11 mouse cellular contexts compared by ENCODE assay signal in the genomic region with DNA sequence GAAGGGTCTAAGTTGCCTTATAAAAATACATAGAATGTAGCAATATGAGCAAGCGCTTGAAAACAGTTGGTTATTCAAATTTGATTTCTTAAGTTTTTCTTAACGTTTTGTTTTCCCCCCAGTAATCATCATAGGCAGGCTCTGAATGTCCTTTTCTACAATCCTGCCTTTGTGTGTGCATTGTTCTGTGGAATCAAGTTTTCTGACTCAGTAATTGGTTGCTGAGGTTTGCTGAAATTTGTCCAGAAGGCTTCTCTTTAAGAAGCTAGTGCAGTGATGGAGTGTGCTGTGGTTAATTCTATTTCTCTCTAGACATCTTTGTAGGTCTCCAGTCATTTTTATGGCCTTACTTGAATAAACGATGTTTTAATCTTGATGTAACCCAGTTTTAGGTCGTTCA. TPM values are rescaled to one million over a fixed set of nuclear protein-coding genes. Genes with fewer than 3 reads are reported as not detected.
DNase-seq lines count a peak whose midpoint lies in the region; ATAC-seq and TF ChIP-seq lines count a peak whose summit lies in the region.
"Had no signal": no experiment of that assay in that cellular context is flagged by ENCODE, and none has a peak within 500 bp of the region (broad histone marks: within the 10 kb centered on the region; RNA-seq: fewer than 3 reads in every experiment).

No protein-coding gene starts in this region.

- H3K27ac ChIP-seq in intestine, embryonic 16.5 days (ENCODE audit: low read length) = no peak overlapping the region
- no peak overlapping the region for H3K27ac ChIP-seq in intestine, embryonic 15.5 days
- H3K27ac ChIP-seq in embryonic facial prominence, embryonic 10.5 days (replicated peaks) = no peak overlapping the region
- no peak overlapping the region for H3K27ac ChIP-seq in forebrain, postnatal 0 days (ENCODE audit: low read depth, low read length)
- no peak overlapping the region for H3K27ac ChIP-seq in midbrain, embryonic 13.5 days

- no peaks in the 10 kb centered on the region for H3K36me3 ChIP-seq in intestine, embryonic 16.5 days (ENCODE audit: control insufficient read depth, insufficient read depth, low read length)
- no peaks in the 10 kb centered on the region for H3K36me3 ChIP-seq in intestine, embryonic 15.5 days
- no peaks in the 10 kb centered on the region for H3K36me3 ChIP-seq in embryonic facial prominence, embryonic 10.5 days (replicated peaks)
- H3K36me3 ChIP-seq in forebrain, postnatal 0 days (ENCODE audit: insufficient read depth) = no peaks in the 10 kb centered on the region
- H3K36me3 ChIP-seq in midbrain, embryonic 13.5 days = no peaks in the 10 kb centered on the region

- DNase-seq in embryonic facial prominence, embryonic 10.5 days (ENCODE audit: low spot score) = no peak
- DNase-seq in forebrain, postnatal 0 days = no peak
- no peak for DNase-seq in spleen, postnatal 10 days (ENCODE audit: low spot score in 2 of 2)
- DNase-seq in lung, postnatal 14 days = no peak
- no peak for DNase-seq in layer of hippocampus, adult 9-10 months (ENCODE audit: low spot score)
- DNase-seq: adrenal gland, adult 2 months; kidney, adult 8-10 months had no signal

- no peak for ATAC-seq in intestine, embryonic 16.5 days
- ATAC-seq in intestine, embryonic 15.5 days = no peak
- no peak for ATAC-seq in forebrain, postnatal 0 days
- no peak for ATAC-seq in midbrain, embryonic 13.5 days

- peaks cover 6% of the 10 kb centered on the region; the same call in 1 of the 2 replicates for H3K27me3 ChIP-seq in intestine, embryonic 16.5 days (replicated peaks; ENCODE audit: control insufficient read depth, insufficient read depth, low read length)
- peaks cover 21% of the 10 kb centered on the region; the same call in 1 of the 2 replicates for H3K27me3 ChIP-seq in intestine, embryonic 15.5 days (replicated peaks)
- peaks cover 50% of the 10 kb centered on the region for H3K27me3 ChIP-seq in embryonic facial prominence, embryonic 10.5 days (replicated peaks; ENCODE audit: low read depth, poor library complexity, severe bottlenecking)
- H3K27me3 ChIP-seq in forebrain, postnatal 0 days (ENCODE audit: insufficient read depth, low read length) = no peaks in the 10 kb centered on the region; the same call in 1 of the 2 replicates
- peaks cover 35% of the 10 kb centered on the region for H3K27me3 ChIP-seq in midbrain, embryonic 13.5 days

- 0 out of 2 replicates have a peak overlapping the region, but pooled peaks have one; percentile 9 for H3K4me2 ChIP-seq in intestine, embryonic 16.5 days (ENCODE audit: low read depth, low read length)
- no peak overlapping the region for H3K4me2 ChIP-seq in intestine, embryonic 15.5 days (replicated peaks)
- peak overlapping the region; percentile 89 for H3K4me2 ChIP-seq in forebrain, postnatal 0 days (ENCODE audit: low read depth)
- H3K4me2 ChIP-seq in midbrain, embryonic 13.5 days (replicated peaks) = peak overlapping the region; percentile 76

- H3K9ac ChIP-seq in intestine, embryonic 16.5 days (ENCODE audit: low read depth, low read length) = no peak overlapping the region
- H3K9ac ChIP-seq in intestine, embryonic 15.5 days = no peak overlapping the region
- H3K9ac ChIP-seq in forebrain, postnatal 0 days = peak overlapping the region; percentile 64; the same call in 1 of the 2 replicates
- H3K9ac ChIP-seq in midbrain, embryonic 13.5 days (replicated peaks) = no peak overlapping the region

- H3K4me3 ChIP-seq in intestine, embryonic 16.5 days (ENCODE audit: low read length) = no peak overlapping the region; the same call in 1 of the 2 replicates
- H3K4me3 ChIP-seq in intestine, embryonic 15.5 days (replicated peaks) = no peak overlapping the region
- H3K4me3 ChIP-seq in embryonic facial prominence, embryonic 10.5 days = peak overlapping the region; percentile 73
- peak overlapping the region; percentile 76 for H3K4me3 ChIP-seq in forebrain, postnatal 0 days (ENCODE audit: low read depth, low read length)
- peak overlapping the region; percentile 60 for H3K4me3 ChIP-seq in midbrain, embryonic 13.5 days (replicated peaks)

- no peaks in the 10 kb centered on the region for H3K4me1 ChIP-seq in intestine, embryonic 16.5 days (ENCODE audit: control insufficient read depth, insufficient read depth, low read length)
- H3K4me1 ChIP-seq in intestine, embryonic 15.5 days (replicated peaks) = no peaks in the 10 kb centered on the region
- peaks cover 14% of the 10 kb centered on the region for H3K4me1 ChIP-seq in embryonic facial prominence, embryonic 10.5 days
- no peaks in the 10 kb centered on the region; the same call in 1 of the 2 replicates for H3K4me1 ChIP-seq in forebrain, postnatal 0 days (ENCODE audit: insufficient read depth)
- 0 out of 2 replicates have a peak, but pooled peaks cover 9% of the 10 kb centered on the region for H3K4me1 ChIP-seq in midbrain, embryonic 13.5 days (replicated peaks)

- 30% methylated on average over 4 of the region's 4 CpGs for WGBS in intestine, embryonic 16.5 days
- 25% methylated on average over 4 of the region's 4 CpGs for WGBS in intestine, embryonic 15.5 days
- WGBS in embryonic facial prominence, embryonic 10.5 days = 45% methylated on average over 4 of the region's 4 CpGs
- WGBS in forebrain, postnatal 0 days = 22% methylated on average over 4 of the region's 4 CpGs
- WGBS in midbrain, embryonic 13.5 days = 34% methylated on average over 4 of the region's 4 CpGs

- no peak for TF ChIP-seq CTCF in forebrain, postnatal 0 days (IDR thresholded peaks at IDR 0.05; ENCODE audit: low read depth)

- H3K9me3 ChIP-seq in intestine, embryonic 16.5 days (ENCODE audit: control insufficient read depth, low read length) = no peaks in the 10 kb centered on the region
- H3K9me3 ChIP-seq in intestine, embryonic 15.5 days = no peaks in the 10 kb centered on the region
- H3K9me3 ChIP-seq in embryonic facial prominence, embryonic 10.5 days = no peaks in the 10 kb centered on the region
- H3K9me3 ChIP-seq in forebrain, postnatal 0 days (ENCODE audit: low read length) = no peaks in the 10 kb centered on the region
- H3K9me3 ChIP-seq in midbrain, embryonic 13.5 days = no peaks in the 10 kb centered on the region

RNA-seq across cellular contexts. Expression of gene Igsf11, which starts 10.5 kb away (rescaled TPM):
- polyA plus RNA-seq in intestine, embryonic 16.5 days (2015; fragmentation: Nextera tagmentation; extraction: Ambion mirVana) = 0.81 and 1.2 TPM in 2 replicates
- 1.7 TPM in 2 replicates for polyA plus RNA-seq in intestine, embryonic 15.5 days (2015; fragmentation: Nextera tagmentation; extraction: Ambion mirVana)
- polyA plus RNA-seq in embryonic facial prominence, embryonic 10.5 days (2016; fragmentation: Nextera tagmentation; extraction: Ambion mirVana) = 0.90 and 1.6 TPM in 2 replicates
- total RNA-seq in forebrain, postnatal 0 days (2014; rRNA removed) = 10.8 and 12.2 TPM in 2 replicates
- 1.8 and 2.6 TPM in 2 replicates for polyA plus RNA-seq in forebrain, postnatal 0 days (2015; fragmentation: Nextera tagmentation; extraction: Ambion mirVana)
- polyA plus RNA-seq in midbrain, embryonic 13.5 days (2015; fragmentation: Nextera tagmentation; extraction: Ambion mirVana) = 2.3 and 2.5 TPM in 2 replicates
- total RNA-seq: common myeloid progenitor, adult 5-6 weeks had no signal

Comparison
In these comparisons a context has a peak if more than half of its experiments do, and no peak if none do; other contexts are left out.
1. H3K4me3 ChIP-seq: peak in embryonic facial prominence, embryonic 10.5 days (single experiment), forebrain, postnatal 0 days (single experiment) and midbrain, embryonic 13.5 days (single experiment); none in intestine, embryonic 16.5 days (single experiment) and intestine, embryonic 15.5 days (single experiment).